Comparison of ENCODE assay signal across 12 mouse cellular contexts in genomic region chr1:190797483-190798058, GRCm38 (mm10).
DNase-seq lines count a peak whose midpoint lies in the region; ATAC-seq and TF ChIP-seq lines count a peak whose summit lies in the region.
"Had no signal": no experiment of that assay in that cellular context is flagged by ENCODE, and none has a peak within 500 bp of the region (broad histone marks: within the 10 kb centered on the region; RNA-seq: fewer than 3 reads in every experiment).

No protein-coding gene starts in this region.

- no peaks in the 10 kb centered on the region for H3K9me3 ChIP-seq in forebrain, embryonic 16.5 days (ENCODE audit: control insufficient read depth, low read length)
- no peaks in the 10 kb centered on the region for H3K9me3 ChIP-seq in forebrain, embryonic 10.5 days
- no peaks in the 10 kb centered on the region for H3K9me3 ChIP-seq in lung, embryonic 14.5 days (ENCODE audit: low read depth, low read length)
- no peaks in the 10 kb centered on the region for H3K9me3 ChIP-seq in kidney, embryonic 15.5 days (replicated peaks)
- no peaks in the 10 kb centered on the region for H3K9me3 ChIP-seq in liver, postnatal 0 days (ENCODE audit: low read length)
- H3K9me3 ChIP-seq: embryonic facial prominence, embryonic 10.5 days; heart, embryonic 15.5 days; lung, embryonic 15.5 days had no signal

- peaks cover 11% of the 10 kb centered on the region for H3K4me1 ChIP-seq in forebrain, embryonic 16.5 days (replicated peaks; ENCODE audit: control insufficient read depth, insufficient read depth, low read length)
- peaks cover 9% of the 10 kb centered on the region for H3K4me1 ChIP-seq in forebrain, embryonic 10.5 days
- H3K4me1 ChIP-seq in lung, embryonic 14.5 days (ENCODE audit: insufficient read depth) = no peaks in the 10 kb centered on the region
- peaks cover 12% of the 10 kb centered on the region; the same call in 1 of the 2 replicates for H3K4me1 ChIP-seq in kidney, embryonic 15.5 days
- H3K4me1 ChIP-seq in liver, postnatal 0 days (ENCODE audit: insufficient read depth) = no peaks in the 10 kb centered on the region

- no peak for DNase-seq in forebrain, embryonic 10.5 days (ENCODE audit: extremely low spot score, low spot score)
- peak; percentile 8 for DNase-seq in lung, embryonic 14.5 days
- DNase-seq in lung, postnatal 14 days = no peak
- DNase-seq in liver, postnatal 0 days = no peak
- no peak for DNase-seq in gastrocnemius, postnatal 10 days

- WGBS in forebrain, embryonic 16.5 days = 77% methylated on average over 11 of the region's 11 CpGs
- 81% methylated on average over 11 of the region's 11 CpGs for WGBS in forebrain, embryonic 10.5 days
- WGBS in lung, embryonic 14.5 days = 65% methylated on average over 11 of the region's 11 CpGs
- WGBS in kidney, embryonic 15.5 days = 70% methylated on average over 11 of the region's 11 CpGs
- WGBS in liver, postnatal 0 days (ENCODE audit: insufficient replicate concordance) = 59% methylated on average over 11 of the region's 11 CpGs

- TF ChIP-seq CTCF in lung, embryonic 14.5 days (IDR thresholded peaks at IDR 0.05; ENCODE audit: low read depth) = no peak
- TF ChIP-seq CTCF in liver, postnatal 0 days (IDR thresholded peaks at IDR 0.05; ENCODE audit: low read depth) = no peak

- no peak overlapping the region for H3K4me2 ChIP-seq in forebrain, embryonic 16.5 days (ENCODE audit: low read length)
- no peak overlapping the region for H3K4me2 ChIP-seq in lung, embryonic 14.5 days
- H3K4me2 ChIP-seq in kidney, embryonic 15.5 days = peak overlapping the region; percentile 33
- H3K4me2 ChIP-seq in liver, postnatal 0 days (ENCODE audit: low read depth, low read length) = no peak overlapping the region; the same call in 1 of the 2 replicates
- H3K4me2 ChIP-seq: heart, embryonic 15.5 days; hindbrain, embryonic 14.5 days; lung, embryonic 15.5 days had no signal

- H3K27me3 ChIP-seq in forebrain, embryonic 16.5 days (replicated peaks; ENCODE audit: control insufficient read depth, insufficient read depth, low read length) = no peaks in the 10 kb centered on the region
- no peaks in the 10 kb centered on the region for H3K27me3 ChIP-seq in forebrain, embryonic 10.5 days (ENCODE audit: poor library complexity, severe bottlenecking)
- no peaks in the 10 kb centered on the region for H3K27me3 ChIP-seq in lung, embryonic 14.5 days (ENCODE audit: insufficient read depth, low read length)
- no peaks in the 10 kb centered on the region for H3K27me3 ChIP-seq in kidney, embryonic 15.5 days
- H3K27me3 ChIP-seq in liver, postnatal 0 days (ENCODE audit: insufficient read depth, low read length) = no peaks in the 10 kb centered on the region
- H3K27me3 ChIP-seq: heart, embryonic 15.5 days; lung, embryonic 15.5 days had no signal

- TF ChIP-seq EP300 in liver, postnatal 0 days (IDR thresholded peaks at IDR 0.05; ENCODE audit: low read depth) = no peak

- no peak overlapping the region for H3K9ac ChIP-seq in forebrain, embryonic 16.5 days (replicated peaks; ENCODE audit: low read depth, low read length)
- no peak overlapping the region for H3K9ac ChIP-seq in lung, embryonic 14.5 days
- H3K9ac ChIP-seq in kidney, embryonic 15.5 days = no peak overlapping the region
- H3K9ac ChIP-seq in liver, postnatal 0 days (replicated peaks) = no peak overlapping the region
- H3K9ac ChIP-seq: heart, embryonic 15.5 days; hindbrain, embryonic 14.5 days; lung, embryonic 15.5 days had no signal

- no peak overlapping the region for H3K27ac ChIP-seq in forebrain, embryonic 16.5 days (ENCODE audit: low read length)
- no peak overlapping the region for H3K27ac ChIP-seq in forebrain, embryonic 10.5 days
- no peak overlapping the region for H3K27ac ChIP-seq in lung, embryonic 14.5 days (ENCODE audit: low read depth)
- H3K27ac ChIP-seq in kidney, embryonic 15.5 days = peak overlapping the region; percentile 74
- H3K27ac ChIP-seq in liver, postnatal 0 days (ENCODE audit: low read depth) = peak overlapping the region; percentile 53
- H3K27ac ChIP-seq: embryonic facial prominence, embryonic 10.5 days; hindbrain, embryonic 14.5 days; lung, embryonic 15.5 days had no signal

- H3K36me3 ChIP-seq in forebrain, embryonic 16.5 days (ENCODE audit: control insufficient read depth, insufficient read depth) = peaks cover 2% of the 10 kb centered on the region; the same call in 1 of the 2 replicates
- peaks cover 17% of the 10 kb centered on the region for H3K36me3 ChIP-seq in forebrain, embryonic 10.5 days (replicated peaks)
- peaks cover 18% of the 10 kb centered on the region; the same call in 1 of the 2 replicates for H3K36me3 ChIP-seq in lung, embryonic 14.5 days (ENCODE audit: insufficient read depth)
- H3K36me3 ChIP-seq in kidney, embryonic 15.5 days = peaks cover 22% of the 10 kb centered on the region; the same call in 1 of the 2 replicates
- H3K36me3 ChIP-seq in liver, postnatal 0 days (replicated peaks; ENCODE audit: insufficient read depth, low read length) = peaks cover 20% of the 10 kb centered on the region

- ATAC-seq in forebrain, embryonic 16.5 days = peak; percentile 24; the same call in 1 of the 2 replicates
- ATAC-seq in lung, embryonic 14.5 days (ENCODE audit: insufficient read depth) = no peak
- ATAC-seq in kidney, embryonic 15.5 days (replicated peaks; ENCODE audit: low FRiP score) = peak; percentile 74
- ATAC-seq in liver, postnatal 0 days = peak; percentile 47; the same call in 1 of the 2 replicates

- no peak overlapping the region for H3K4me3 ChIP-seq in forebrain, embryonic 16.5 days (replicated peaks; ENCODE audit: low read length)
- H3K4me3 ChIP-seq in forebrain, embryonic 10.5 days = no peak overlapping the region
- no peak overlapping the region for H3K4me3 ChIP-seq in lung, embryonic 14.5 days (ENCODE audit: low read depth, low read length)
- no peak overlapping the region for H3K4me3 ChIP-seq in kidney, embryonic 15.5 days (replicated peaks)
- no peak overlapping the region for H3K4me3 ChIP-seq in liver, postnatal 0 days (ENCODE audit: low read depth, low read length)
- H3K4me3 ChIP-seq: embryonic facial prominence, embryonic 10.5 days; erythroblast, embryonic 14.5 days; heart, embryonic 15.5 days; lung, embryonic 15.5 days had no signal

Comparison
In these comparisons a context has a peak if more than half of its experiments do, and no peak if none do; other contexts are left out.
1. H3K27ac ChIP-seq: peak in kidney, embryonic 15.5 days (single experiment) and liver, postnatal 0 days (single experiment); none in forebrain, embryonic 16.5 days (single experiment), forebrain, embryonic 10.5 days (single experiment) and lung, embryonic 14.5 days (single experiment).